Mouse (Mus musculus) mature B cell (primary cell): ENCODE results near the gene Stard3.

Source experiments
- in situ Hi-C: fragments of 300-500 bp; cut with MboI; formaldehyde crosslinking; loops from 2 replicates; pipeline ENCODE4 v1.14.3; 2019

Stard3 gene

DNA sequence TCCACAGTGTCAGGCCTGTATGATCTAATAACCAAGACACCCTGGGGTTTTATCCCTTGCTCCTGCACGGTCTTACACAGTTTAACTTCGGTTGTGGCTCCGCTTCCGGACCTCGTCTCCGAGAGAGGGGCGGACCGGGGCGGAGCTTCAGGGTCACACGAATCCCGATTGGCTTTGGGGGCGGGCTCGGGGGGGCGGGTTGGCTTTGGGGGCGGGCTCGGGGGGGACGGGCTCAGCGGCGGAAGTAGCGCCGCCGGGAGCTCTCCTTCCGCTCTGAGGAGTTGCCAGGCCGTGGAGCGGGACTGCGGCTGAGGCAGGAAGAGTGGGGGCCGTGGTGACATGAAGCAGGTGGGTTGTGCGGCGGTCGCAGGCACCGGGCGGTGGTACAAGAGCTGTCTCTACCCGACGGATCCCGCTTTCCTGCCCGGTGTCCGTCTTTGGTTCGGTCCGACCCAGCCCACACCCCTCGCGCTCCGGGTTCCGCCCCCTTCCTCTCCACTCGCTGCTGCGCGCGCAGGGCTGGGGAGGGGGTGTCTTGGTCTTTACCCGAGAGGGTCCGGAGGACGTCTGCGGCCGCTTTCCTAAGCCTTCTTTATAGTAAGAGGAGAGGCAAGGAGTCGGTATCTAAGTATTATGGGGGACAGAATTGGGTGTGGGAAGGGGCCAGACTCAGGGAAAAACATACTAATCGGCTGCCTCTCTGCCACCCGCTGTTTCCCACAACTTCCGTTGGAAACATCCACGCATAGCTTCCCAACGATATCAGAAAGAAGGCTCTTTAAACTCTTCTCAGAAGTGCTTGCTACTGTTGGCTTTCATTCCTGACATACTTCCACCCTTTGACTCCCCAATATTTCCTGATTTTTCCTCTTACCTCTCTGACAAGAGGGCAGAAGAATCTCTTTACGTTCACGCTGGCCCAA lies at the start of gene Stard3:
Gene Stard3, plus strand, starts transcription at position 208 of the 923 bp plus-strand sequence.
- in situ Hi-C loops, result no loop called here

DNA sequence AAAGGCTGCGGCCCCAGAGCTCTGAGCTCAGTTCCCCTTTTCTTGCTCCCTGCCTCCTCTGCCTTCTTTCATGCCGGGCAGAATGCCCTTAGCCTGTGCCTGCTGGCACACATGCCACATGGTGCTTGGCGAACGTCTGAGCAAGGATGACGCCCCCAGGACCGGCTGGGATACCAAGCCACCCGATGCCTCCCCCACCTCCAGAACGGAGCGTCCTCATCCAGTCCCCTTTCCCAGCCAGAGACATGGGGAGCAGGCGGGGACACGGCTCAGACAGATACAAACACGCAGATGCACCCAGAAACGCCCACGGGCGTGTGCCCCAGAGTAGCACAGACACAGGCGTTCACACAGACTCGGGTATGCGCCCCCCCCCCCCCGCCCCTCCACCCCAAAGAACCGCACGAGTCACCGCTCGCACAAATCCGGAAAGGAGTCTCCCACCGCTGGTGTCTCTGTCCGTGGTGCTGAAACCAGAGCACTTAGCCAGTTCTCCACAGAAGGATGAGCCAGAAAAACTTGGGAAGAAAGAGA lies 44.3 kb upstream of the Stard3 start:
- in situ Hi-C loops, result no loop called here

DNA sequence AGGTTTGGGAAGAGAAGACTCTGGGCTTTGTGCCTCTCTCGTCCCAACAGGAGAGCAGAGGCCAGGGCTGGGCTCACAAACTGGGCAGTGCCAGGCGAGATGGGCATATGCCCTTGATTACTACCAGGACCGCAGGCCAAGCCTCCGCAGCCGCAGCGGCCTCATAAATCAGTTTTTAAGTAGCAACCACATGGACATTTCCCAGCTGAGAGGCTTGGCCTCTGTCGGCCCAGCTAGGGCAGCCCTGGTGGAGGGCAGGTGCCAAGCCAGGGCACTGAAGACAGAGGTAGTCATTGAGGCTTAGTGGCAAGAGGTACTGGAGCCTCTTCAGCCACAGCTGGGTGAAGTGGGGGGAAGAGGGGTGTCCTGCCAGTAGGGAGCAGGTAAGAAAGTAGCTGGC lies 40.7 kb upstream of the Stard3 start:
- in situ Hi-C loops, result no loop called here

DNA sequence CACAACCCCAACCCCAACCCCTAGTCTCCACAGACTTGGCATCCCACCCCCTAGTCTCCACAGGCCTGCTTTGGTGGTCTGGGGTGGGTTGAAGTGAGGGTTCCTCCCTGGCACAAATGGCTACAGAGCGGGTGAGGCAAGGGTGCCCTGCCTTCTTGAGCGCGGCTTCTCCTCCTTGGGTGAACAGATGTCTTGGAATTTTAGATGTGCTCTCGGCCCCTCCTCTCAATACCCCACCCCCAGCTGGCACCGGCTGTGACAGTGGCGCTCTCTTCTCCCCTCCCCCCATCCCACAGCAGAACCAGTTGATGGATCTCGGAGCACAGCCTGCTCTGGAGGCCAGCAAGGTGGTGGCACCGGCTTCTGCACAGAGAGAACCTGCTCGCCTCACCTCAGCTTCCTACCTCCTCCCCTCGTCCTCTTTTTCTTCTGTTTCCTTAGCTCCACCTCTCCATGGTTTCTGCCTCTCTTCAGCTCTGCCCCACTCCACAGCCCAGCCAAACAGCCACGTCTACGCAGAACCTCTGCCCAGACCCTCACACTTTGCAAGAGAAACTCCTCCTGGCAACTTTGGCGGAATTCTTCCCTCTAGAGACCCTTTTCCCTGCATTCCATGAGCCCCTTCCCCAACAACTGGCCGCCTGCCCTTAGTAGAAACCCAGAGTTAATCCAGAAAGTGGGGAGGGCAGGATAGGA lies 39.6 kb upstream of the Stard3 start:
- in situ Hi-C loops, result no loop called here

DNA sequence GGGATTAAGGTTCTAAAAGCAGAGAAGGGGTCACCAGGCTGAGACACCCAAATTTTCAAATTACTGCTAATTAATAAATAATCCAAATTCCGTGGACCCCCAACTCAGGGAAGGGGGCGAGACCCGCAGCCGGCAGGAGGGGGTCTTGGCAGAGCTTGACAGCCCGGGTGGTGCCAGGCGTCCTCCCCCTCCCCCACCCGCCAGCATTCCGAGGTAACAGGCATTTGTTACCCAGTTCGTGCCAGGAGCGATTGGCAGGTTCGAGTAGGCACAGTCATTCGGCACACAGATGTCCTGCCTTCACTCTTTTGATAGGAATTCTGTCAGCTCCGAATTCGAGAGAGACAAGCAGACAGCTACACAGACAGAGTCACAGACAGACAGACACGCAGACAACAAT lies 39.0 kb upstream of the Stard3 start:
- in situ Hi-C loops, result no loop called here

DNA sequence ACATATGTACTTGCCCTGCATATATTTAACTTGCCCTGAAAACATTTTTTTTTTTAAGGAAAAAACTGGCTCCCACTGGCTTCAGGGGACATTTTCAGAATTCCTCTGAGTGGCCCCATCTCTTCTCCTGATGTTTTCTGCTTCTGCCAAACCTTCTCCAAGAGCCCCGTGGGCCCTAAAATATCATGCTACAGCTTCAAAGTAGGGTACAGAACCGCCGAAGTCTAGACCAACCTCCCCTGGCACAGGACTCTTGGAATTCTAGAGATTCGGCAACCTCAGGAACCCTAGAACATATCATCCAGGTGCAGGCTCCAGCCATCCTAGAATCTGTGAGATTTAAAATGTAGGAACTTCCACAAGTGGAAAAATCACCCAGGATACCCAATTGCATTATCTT lies 38.6 kb upstream of the Stard3 start:
- in situ Hi-C loops, result no loop called here

DNA sequence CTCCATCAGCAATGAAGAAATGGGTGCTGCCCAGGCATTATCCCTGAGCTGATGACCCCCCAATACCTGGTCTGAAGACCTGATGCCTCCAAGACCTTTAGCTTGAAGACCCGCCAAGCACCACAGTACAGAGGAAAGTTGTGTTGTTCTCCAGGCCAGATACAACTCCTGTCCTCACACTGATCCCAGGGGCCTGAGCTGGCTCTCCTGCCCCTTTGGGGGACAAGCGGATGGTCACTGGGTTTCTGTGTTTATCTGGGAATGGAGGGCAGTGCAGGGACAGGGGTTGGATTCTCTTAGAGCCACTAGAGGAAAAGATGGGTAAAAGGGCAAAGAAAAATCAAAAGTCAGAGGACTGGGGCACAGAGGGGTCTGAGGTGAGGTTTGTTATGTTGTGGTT lies 38.2 kb upstream of the Stard3 start:
- in situ Hi-C loops, result no loop called here

DNA sequence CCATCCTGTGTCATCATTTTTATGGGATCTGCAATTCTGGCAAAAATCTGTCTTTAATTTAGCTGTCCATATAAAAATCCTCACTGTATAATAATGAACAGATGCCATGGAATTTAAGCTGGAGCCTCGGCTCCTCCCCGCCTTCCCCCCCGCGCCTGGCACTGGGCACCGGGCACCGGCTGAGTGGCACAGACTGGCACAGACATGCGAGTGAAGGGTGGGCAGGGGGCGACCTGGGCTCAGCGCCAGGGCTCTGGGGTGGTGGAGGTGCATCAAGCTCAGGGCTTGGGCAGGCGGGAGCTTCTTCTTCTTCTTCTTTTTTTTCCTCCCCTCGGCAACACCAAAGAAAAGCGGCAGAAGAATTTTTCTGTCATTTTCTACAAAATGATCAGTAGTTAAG lies 37.8 kb upstream of the Stard3 start:
- in situ Hi-C loops, result no loop called here

DNA sequence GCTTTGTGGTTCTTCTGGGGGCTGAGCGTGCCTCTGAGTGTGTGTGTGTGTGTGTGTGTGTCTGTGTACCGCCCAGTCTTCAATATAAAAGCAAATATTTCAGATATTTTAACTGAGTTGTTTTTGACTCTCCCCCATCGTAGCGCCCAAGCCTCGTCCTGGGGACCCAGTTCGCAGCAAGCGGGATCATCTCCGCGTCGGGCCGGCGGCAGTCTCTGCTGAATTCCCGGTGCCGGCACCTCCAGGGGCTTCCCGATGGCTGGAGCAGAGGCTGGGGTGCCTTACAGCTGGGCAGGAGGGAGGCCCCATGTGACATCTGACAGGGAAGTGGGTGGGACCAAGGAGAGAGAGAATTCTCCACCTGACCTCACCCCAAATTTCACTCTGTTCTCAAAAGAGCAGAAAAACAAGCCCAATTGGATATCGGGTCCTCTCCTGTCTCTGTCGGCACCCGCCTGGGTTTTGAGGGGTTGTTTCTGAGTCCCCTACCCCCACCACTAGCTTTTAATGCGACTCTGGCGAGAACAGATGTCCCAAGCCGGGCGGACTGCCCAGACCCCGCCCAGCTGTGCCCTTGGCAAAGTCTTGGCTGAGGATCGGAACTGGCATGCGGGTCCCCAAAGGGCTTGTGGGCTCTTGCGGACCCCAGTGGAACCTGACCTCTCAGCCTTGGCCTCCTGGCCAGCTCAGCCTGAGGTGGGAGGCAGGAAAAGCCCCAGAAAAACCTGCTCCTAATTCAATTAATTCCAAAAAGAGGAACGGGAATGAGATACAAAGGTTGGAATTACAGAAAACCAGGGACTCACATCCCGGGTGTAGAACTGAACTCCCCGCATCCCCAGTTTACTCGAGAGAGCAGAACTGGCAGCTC lies 37.1 kb upstream of the Stard3 start:
- in situ Hi-C loops, result no loop called here

DNA sequence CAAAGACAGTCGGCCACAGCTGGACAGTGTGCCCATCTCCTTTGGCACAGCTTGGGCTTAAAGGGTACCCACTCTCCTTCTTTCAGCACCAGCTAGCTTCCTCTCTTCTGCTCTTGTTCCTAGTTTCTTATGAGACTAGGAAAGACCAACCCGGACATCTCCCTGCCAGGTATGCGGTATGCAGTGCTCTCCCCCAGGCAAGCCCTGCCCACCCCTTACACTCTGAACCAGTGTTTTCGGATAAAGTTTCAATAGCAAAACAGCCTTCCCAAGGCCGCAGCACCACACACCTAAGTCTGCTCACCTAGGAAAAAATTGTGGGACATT lies 36.5 kb upstream of the Stard3 start:
- in situ Hi-C loops, result no loop called here

DNA sequence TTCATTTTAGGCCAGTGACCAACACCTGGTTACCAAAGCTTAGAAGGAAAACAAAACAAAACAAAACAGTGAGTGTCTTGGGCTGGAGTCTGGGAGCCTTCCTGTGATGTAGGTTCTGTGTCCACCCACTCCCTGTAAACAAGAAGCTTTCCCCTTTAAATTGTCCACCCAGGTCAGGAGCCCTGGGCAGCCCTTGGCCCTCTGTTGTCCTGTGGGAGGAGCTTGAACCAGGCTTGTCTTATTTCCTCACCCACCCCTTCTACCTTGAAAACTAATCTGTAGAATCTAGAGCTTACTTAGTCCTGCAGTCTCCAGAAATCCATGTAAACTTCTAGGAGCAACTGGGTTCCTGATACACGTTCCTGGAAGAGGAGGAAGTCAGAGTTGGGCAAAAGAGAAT lies 36.0 kb upstream of the Stard3 start:
- in situ Hi-C loops, result no loop called here

DNA sequence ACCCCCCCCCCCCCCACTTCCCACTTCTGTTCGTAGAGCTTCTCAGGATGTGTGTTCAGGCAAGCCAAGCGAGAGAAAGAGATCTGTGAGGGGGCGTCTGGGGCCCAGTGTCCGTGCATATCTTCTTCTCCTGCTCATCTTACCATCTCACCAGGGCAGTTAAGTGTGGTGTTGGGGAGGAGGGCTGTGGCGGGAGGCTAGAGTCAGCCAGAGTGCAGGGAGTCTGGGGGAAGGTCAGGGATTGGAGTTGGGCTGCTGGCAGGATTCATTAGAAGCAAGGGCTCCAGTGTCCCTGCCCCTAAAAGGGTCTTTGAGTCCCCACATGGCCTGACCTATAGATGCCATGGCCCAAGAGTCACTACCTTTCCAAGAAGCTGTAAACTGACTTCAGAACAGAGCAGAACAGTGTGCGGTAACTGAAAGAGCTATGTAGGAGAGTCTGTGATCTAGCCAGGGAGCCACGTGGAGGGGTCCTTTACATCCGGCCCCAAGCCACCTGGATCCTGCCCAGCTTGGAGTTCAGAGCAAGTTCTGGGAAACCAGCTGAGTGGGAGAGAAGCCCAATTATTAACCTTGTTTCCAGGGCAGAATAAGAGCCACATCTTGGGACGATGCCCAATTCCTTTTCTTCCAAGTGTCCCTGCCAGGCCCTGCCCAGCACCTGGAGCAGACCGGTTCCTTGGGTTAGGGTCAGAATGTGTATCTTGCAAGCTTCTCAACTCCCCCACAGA lies 34.9 kb upstream of the Stard3 start:
- in situ Hi-C loops, result no loop called here

DNA sequence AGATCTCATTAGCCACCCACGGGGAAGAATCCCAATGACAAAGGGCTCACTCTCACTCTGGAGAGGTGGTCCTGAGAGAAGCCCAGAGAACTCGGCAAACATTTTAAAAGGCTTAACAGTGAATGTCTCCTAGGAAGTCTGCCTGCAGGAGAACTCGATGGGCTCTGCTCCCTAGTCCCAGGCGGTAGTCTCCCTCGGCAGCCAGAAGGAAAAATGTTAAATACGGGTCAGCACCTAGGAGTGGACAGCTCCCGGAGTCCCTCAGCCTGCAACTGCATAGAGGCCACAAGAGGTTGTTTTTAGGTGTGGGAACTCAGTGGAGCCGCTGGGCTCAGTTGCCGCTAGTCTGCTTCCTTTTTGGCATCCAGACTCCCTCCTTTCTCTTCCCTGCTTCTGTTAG lies 34.2 kb upstream of the Stard3 start:
- in situ Hi-C loops, result no loop called here

DNA sequence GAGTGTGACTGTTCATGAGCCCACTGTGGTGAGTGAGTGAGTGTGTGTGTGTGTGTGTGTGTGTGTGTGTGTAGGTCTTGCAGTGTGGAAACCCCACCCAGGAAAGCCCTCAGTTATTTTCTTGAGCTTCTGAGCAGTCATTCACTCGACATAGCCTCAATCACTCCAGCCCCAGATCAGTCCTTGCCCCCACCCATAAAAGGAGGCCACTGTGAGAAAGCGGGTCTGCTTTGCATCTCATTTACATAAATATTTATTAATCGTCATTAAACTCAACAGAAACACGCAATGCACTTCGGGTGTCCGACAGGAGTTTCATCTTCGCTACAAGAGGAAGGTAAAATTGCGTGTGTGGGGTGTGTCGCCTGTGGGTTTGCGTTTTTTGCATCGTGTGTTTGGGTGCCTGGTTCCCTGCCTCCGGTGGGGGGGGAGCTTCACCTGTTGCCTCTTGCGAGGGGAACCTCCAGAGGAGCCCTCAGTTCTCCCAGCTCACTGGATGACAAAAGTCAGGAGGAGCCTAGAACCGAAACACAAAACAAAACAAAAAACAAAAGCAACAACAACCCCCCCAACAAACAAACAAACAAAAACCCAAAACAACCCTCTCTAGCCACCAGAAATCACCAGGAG lies 32.9 kb upstream of the Stard3 start:
- in situ Hi-C loops, result no loop called here

DNA sequence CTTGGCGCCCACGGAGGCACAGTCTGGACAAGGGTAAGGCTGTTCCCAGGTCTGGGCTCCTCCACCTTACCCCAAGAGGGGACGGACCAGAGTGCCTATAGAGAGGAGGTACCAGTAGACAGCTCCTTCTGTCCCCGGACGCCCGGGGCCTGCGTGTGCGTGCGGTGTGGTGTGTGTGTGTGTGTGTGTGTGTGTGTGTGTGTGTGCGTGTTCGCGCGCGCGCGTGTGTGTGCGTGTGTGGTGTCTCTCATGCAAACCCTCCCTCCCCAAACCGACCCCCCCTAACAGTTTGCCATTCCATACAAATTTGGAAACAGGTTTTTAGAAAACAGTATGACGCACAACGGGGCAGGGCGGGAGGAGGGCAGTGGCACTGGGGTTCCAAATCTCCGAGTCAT lies 32.3 kb upstream of the Stard3 start:
- in situ Hi-C loops, result no loop called here

DNA sequence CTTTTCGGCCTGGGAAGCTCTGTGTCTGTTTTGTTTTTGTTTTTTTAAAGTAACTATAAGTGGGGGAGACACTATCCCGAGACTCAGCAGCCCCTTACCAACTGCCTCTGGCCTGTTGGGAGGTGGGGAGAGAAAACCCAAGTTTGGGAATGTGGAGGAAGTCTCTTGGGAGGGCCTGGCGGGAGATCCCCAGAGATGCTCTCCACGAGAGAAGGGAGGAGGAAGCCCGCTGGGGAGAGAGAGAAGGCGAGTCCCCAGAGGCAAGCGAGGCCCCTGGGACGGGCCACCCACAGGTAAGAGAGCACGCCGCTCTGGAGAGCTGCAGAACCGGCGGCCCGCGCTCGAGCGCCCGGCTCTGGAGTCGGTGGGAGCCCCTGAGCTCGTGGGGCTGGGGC lies 31.4 kb upstream of the Stard3 start:
- in situ Hi-C loops, result no loop called here

DNA sequence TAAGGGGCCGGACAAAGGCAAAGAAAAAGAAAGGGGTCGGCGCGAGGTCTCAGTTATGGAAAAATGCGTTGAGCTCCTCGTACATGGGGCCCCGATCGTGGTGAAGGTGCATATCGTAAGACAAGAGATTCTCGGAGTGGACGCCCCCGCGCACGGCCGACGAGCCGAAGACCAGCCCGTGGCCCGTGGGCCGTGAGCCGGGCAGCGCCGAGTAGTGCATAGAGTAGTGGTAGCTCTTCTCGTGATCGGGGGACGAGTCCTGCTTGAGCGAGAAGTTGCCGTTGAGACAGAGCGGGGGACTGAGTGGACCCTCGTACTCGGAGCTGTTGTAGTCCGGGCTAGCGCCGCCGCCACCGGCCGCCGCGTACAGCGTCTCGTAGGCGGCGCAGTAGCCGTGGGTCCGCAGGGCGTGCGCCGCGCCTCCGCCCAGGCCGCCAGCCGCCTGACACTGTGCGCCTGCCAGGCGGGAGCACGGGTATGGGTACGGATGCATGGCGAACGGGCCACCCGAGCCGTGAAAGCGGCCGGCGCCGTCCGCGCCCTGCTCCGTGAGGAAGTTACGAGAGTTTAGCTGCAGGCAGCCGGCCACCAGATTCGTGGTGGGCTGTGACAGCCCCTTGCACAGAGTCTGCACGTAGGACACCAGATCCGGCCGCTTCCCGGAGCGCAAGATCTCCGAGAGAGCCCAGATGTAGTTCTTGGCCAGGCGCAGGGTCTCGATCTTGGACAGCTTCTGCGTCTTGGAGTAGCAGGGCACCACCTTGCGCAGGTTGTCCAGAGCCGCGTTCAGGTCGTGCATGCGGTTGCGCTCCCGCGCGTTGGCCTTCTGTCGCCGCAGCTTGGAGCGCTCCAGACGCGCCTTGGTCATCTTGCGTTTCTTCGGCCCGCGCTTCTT lies 30.8 kb upstream of the Stard3 start:
- in situ Hi-C loops, result no loop called here

DNA sequence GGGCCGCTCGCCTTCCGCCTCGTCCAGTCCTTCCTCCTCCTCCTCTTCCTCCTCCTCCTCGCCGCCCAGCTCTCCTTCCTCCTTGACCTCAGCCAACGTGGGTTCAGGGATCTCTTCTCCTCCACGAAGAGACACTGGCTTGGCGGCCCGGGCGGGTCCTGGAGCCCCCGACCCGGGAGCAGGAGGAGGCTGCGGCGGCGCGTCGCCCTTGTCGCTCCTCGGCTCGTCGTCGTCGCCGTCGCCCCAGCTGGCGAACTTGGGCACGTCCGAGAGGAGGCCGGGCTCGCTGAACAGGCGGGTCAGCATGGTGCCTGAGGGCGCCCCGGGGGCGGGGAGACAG lies 30.2 kb upstream of the Stard3 start:
- in situ Hi-C loops, result no loop called here

DNA sequence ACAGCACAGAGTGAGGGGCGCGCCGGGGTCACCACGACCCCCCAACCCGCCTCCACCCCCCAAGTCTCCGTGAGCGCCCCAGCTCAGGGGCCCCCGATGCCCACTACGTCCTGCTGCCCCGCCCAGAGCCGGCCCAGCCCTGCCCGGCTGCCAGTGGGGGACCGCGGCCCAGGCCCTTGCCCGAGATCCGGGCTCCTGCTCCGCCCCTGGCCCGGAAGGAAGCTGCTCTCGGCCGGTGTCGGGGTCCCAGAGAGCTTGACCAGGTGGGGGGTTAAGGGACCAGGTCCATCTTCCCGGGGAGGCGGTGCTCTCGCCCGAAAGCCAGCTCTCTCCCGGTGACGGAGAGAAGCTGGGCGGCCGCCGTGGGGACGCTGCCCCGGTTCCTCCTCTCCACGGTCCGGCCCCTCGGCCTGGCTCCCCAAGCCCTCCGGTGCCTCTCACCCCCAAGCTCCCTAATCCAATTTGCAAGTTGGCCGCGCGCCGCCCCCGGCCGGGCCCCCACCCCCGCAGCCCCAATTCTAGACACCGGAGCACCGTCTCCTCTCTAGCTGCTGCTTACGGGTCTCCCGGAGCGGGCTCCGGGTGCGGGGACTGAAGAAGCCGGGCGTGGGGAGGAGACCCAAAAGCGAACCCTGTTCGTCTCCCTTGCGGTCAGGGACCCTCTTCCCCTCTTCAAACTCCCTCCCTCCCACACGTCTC lies 29.6 kb upstream of the Stard3 start:
- in situ Hi-C loops, result no loop called here
